Mouse (Mus musculus) spleen, adult 2 months (tissue): Measurements from ENCODE around the gene Aff3.

Source experiments
- CTCF ChIP-seq: fragments of 200-500 bp; IDR thresholded peaks from 2 replicates; pipeline ENCODE4 v1.5.1; 2011; ENCODE audit warnings: mild to moderate bottlenecking, inconsistent platforms; ENCODE audit not compliant: insufficient read depth, insufficient read length, insufficient replicate concordance; ENCODE audit errors: extremely low read depth
- POLR2A ChIP-seq: fragments of 200-500 bp; IDR thresholded peaks from 2 replicates; pipeline ENCODE4 v1.6.1; 2011; ENCODE audit warnings: low read depth, low read length, inconsistent platforms

- TF ChIP-seq POLR2A (no peak), CTCF (no peak)
Measured at GRCm38 (mm10) chr1:38294906-38295305, 369.8 kb downstream of the Aff3 start.
